ENCODE assay signal across 16 mouse cellular contexts in genomic region chr17:78407581-78407980, GRCm38 (mm10). TPM values are rescaled to one million over a fixed set of nuclear protein-coding genes. Genes with fewer than 3 reads are reported as not detected.
DNase-seq lines count a peak whose midpoint lies in the region; ATAC-seq and TF ChIP-seq lines count a peak whose summit lies in the region.
"Had no signal": no experiment of that assay in that cellular context is flagged by ENCODE, and none has a peak within 500 bp of the region (broad histone marks: within the 10 kb centered on the region; RNA-seq: fewer than 3 reads in every experiment).

No protein-coding gene starts in this region.

- no peak overlapping the region for H3K4me2 ChIP-seq in forebrain, embryonic 15.5 days (replicated peaks)
- H3K4me2 ChIP-seq: hindbrain, embryonic 15.5 days; midbrain, embryonic 12.5 days had no signal

- WGBS in forebrain, embryonic 15.5 days = 94% methylated on average over 4 of the region's 4 CpGs

- H3K27me3 ChIP-seq in forebrain, embryonic 15.5 days = no peaks in the 10 kb centered on the region
- H3K27me3 ChIP-seq: hindbrain, embryonic 15.5 days; midbrain, embryonic 12.5 days had no signal

- no peaks in the 10 kb centered on the region for H3K36me3 ChIP-seq in ES-E14 (ENCODE audit: control insufficient read depth, insufficient read depth, low read length, poor library complexity, severe bottlenecking)
- H3K36me3 ChIP-seq in forebrain, embryonic 15.5 days = no peaks in the 10 kb centered on the region; the same call in 1 of the 2 replicates

- H3K9me3 ChIP-seq in ES-E14 (ENCODE audit: control insufficient read depth, insufficient read depth, low read depth, low read length) = no peaks in the 10 kb centered on the region
- H3K9me3 ChIP-seq in forebrain, embryonic 15.5 days = no peaks in the 10 kb centered on the region
- H3K9me3 ChIP-seq: hindbrain, embryonic 15.5 days; limb, embryonic 10.5 days; midbrain, embryonic 12.5 days had no signal

- intact Hi-C loops in heart, postnatal 36 days (cut with DNase I) = loop anchor here (2.0 kb wide), 1 partner anchor 45 kb away; no protein-coding TSS in a partner anchor

- peak; percentile 96 for DNase-seq in heart, adult 11 months
- no peak for DNase-seq in heart, postnatal 36 days
- DNase-seq in ES-E14 (ENCODE audit: low read depth, low spot score) = peak; percentile 30
- DNase-seq in embryo, embryonic 11 days = peak; percentile 31
- peak; percentile 65 to 73 for DNase-seq in kidney, postnatal 36 days
- no peak for DNase-seq in spleen, postnatal 14 days (ENCODE audit: low spot score in 2 of 2)
- DNase-seq: B cell, adult 2 months; cerebellum, adult 9-11 months; forebrain, postnatal 0 days; layer of hippocampus, adult 9-11 months had no signal

- ATAC-seq in CD4-positive, CD25-positive, alpha-beta regulatory T cell, adult 4 months = no peak
- no peak for ATAC-seq in forebrain, embryonic 15.5 days (replicated peaks)
- ATAC-seq: forebrain, postnatal 0 days; lung, postnatal 0 days had no signal

- H3K27ac ChIP-seq in ES-E14 (ENCODE audit: insufficient read depth, low read depth, low read length, poor library complexity, severe bottlenecking) = no peak overlapping the region
- H3K27ac ChIP-seq in forebrain, embryonic 15.5 days (replicated peaks) = no peak overlapping the region
- H3K27ac ChIP-seq: hindbrain, embryonic 15.5 days; limb, embryonic 10.5 days; midbrain, embryonic 12.5 days had no signal

- in situ Hi-C loops in ES-E14 (cut with MboI; ENCODE audit: low sequenced_read_pairs in 2 of 2, unreplicated experiment in 2 of 2) = no loop called here

- H3K4me3 ChIP-seq in ES-E14 (ENCODE audit: insufficient read depth in 1 of 2, low read depth in 1 of 2, low read length in 2 of 2, poor library complexity in 1 of 2, severe bottlenecking in 1 of 2) = no peak overlapping the region
- no peak overlapping the region for H3K4me3 ChIP-seq in forebrain, embryonic 15.5 days
- H3K4me3 ChIP-seq: hindbrain, embryonic 15.5 days; limb, embryonic 10.5 days; midbrain, embryonic 12.5 days had no signal

- H3K4me1 ChIP-seq in ES-E14 (ENCODE audit: control insufficient read depth in 2 of 2, insufficient read depth in 2 of 2, low read length in 2 of 2, poor library complexity in 1 of 2) = peaks cover 0 to 5% of the 10 kb centered on the region in 2 experiments; a peak in 1 of 4 replicates
- H3K4me1 ChIP-seq in forebrain, embryonic 15.5 days = 0 out of 2 replicates have a peak, but pooled peaks cover 3% of the 10 kb centered on the region
- H3K4me1 ChIP-seq: midbrain, embryonic 12.5 days had no signal

- no peak overlapping the region for H3K9ac ChIP-seq in ES-E14 (ENCODE audit: insufficient read depth, low read depth, low read length, poor library complexity, severe bottlenecking)
- H3K9ac ChIP-seq in forebrain, embryonic 15.5 days (replicated peaks) = no peak overlapping the region
- H3K9ac ChIP-seq: forebrain, postnatal 0 days; hindbrain, embryonic 15.5 days; midbrain, embryonic 12.5 days had no signal

TF ChIP-seq in ES-E14, 5 proteins besides CTCF, POLR2A, EP300 and RAD21:
- TF ChIP-seq CHD2 (IDR thresholded peaks at IDR 0.05; ENCODE audit: low read depth, low read length) (no peak), ZNF384 (IDR thresholded peaks at IDR 0.05; ENCODE audit: low read depth, low read length) (0 out of 2 replicates have a peak, but pooled peaks have one; percentile 57)

RNA-seq across cellular contexts. Expression of gene Fez2, which starts 10.4 kb away (rescaled TPM):
- total RNA-seq in heart, postnatal 36 days (2021) = 10 to 100 TPM; 70.5 to 81.7 TPM
- 16.5 and 38.2 TPM in 2 replicates for total RNA-seq in ES-E14 (2012; rRNA removed)
- 10 to 100 TPM; 11.9 to 14.3 TPM for polyA plus RNA-seq in CD4-positive, CD25-positive, alpha-beta regulatory T cell, adult 4 months (2017; shearing (Covaris generic))
- 37.3 and 40.4 TPM in 2 replicates for polyA plus RNA-seq in forebrain, embryonic 15.5 days (2015; fragmentation: Nextera tagmentation; extraction: Ambion mirVana)

Comparison
In these comparisons a context has a peak if more than half of its experiments do, and no peak if none do; other contexts are left out.
1. DNase-seq: peak in heart, adult 11 months (single experiment), ES-E14 (single experiment), embryo, embryonic 11 days (single experiment) and kidney, postnatal 36 days (2 of 2); none in heart, postnatal 36 days (0 of 2) and spleen, postnatal 14 days (0 of 2).